Mouse (Mus musculus): Measurements from ENCODE around the gene Cfap97d2.

GRCm38 (mm10) chr8:13718980-13719379, 13.3 kb downstream of the Cfap97d2 start:
- TF ChIP-seq CTCF (IDR thresholded peaks at IDR 0.05; ENCODE audit: extremely low read depth, insufficient read depth, insufficient read length, insufficient replicate concordance), result no peak
- no peak for TF ChIP-seq POLR2A (IDR thresholded peaks at IDR 0.05; ENCODE audit: low read depth, low read length)
